8 mouse cellular contexts compared by ENCODE assay signal in genomic region chr1:60158411-60158810, GRCm38 (mm10). TPM values are rescaled to one million over a fixed set of nuclear protein-coding genes. Genes with fewer than 3 reads are reported as not detected.
DNase-seq lines count a peak whose midpoint lies in the region; ATAC-seq and TF ChIP-seq lines count a peak whose summit lies in the region.

No protein-coding gene starts in this region.

- TF ChIP-seq POLR2A in bone marrow, adult 2 months (IDR thresholded peaks at IDR 0.05; ENCODE audit: borderline replicate concordance, control insufficient read depth, low read depth, low read length) = no peak
- TF ChIP-seq POLR2A in limb, embryonic 14.5 days (IDR thresholded peaks at IDR 0.05; ENCODE audit: borderline replicate concordance, extremely low read depth, insufficient read depth, insufficient read length) = no peak

- H3K4me3 ChIP-seq in bone marrow, adult 2 months (replicated peaks; ENCODE audit: control insufficient read depth, low read depth, low read length) = no peak overlapping the region
- H3K4me3 ChIP-seq in limb, embryonic 14.5 days (replicated peaks; ENCODE audit: low read length) = no peak overlapping the region

- H3K27ac ChIP-seq in bone marrow, adult 2 months (ENCODE audit: control insufficient read depth, insufficient read depth, low read depth, low read length, poor library complexity) = no peak overlapping the region
- H3K27ac ChIP-seq in limb, embryonic 14.5 days (replicated peaks; ENCODE audit: low read depth, low read length) = no peak overlapping the region

- H3K27me3 ChIP-seq in limb, embryonic 14.5 days (ENCODE audit: control insufficient read depth, insufficient read depth, low read length) = no peaks in the 10 kb centered on the region
- H3K27me3 ChIP-seq in splenic B cell, adult 2 months (ENCODE audit: control insufficient read depth, insufficient read depth, low read length, poor library complexity, severe bottlenecking) = no peaks in the 10 kb centered on the region

- 9% methylated on average over 3 of the region's 3 CpGs for WGBS in bone marrow, adult 2 months
- 28% methylated on average over 3 of the region's 3 CpGs for WGBS in limb, embryonic 14.5 days

- H3K4me2 ChIP-seq in limb, embryonic 14.5 days (replicated peaks; ENCODE audit: low read depth, low read length, severe bottlenecking) = no peak overlapping the region

- intact Hi-C loops in gastrocnemius, postnatal 36 days (cut with DNase I) = loop anchor here (5.0 kb wide), 3 partner anchors 34 to 114 kb away; no protein-coding TSS in a partner anchor

- H3K9ac ChIP-seq in limb, embryonic 14.5 days (ENCODE audit: low read depth, low read length, severe bottlenecking) = no peak overlapping the region

- peak; percentile 76 for ATAC-seq in limb, embryonic 14.5 days (ENCODE audit: low FRiP score, low read depth)

- no peaks in the 10 kb centered on the region for H3K4me1 ChIP-seq in bone marrow, adult 2 months (ENCODE audit: control insufficient read depth, insufficient read depth, low read length)
- H3K4me1 ChIP-seq in limb, embryonic 14.5 days (ENCODE audit: control insufficient read depth, insufficient read depth, low read length) = no peaks in the 10 kb centered on the region

- no peaks in the 10 kb centered on the region for H3K36me3 ChIP-seq in limb, embryonic 14.5 days (ENCODE audit: control insufficient read depth, insufficient read depth, low read length)
- H3K36me3 ChIP-seq in splenic B cell, adult 2 months (ENCODE audit: control insufficient read depth, insufficient read depth, low read length, poor library complexity, severe bottlenecking) = no peaks in the 10 kb centered on the region

- DNase-seq in layer of hippocampus, postnatal 10 days (ENCODE audit: low spot score in 2 of 2) = peak; percentile 7 to 23
- DNase-seq in layer of hippocampus, adult 9-11 months = no peak
- DNase-seq in CD8-positive naive resting alpha-beta T cell, adult 2 months (ENCODE audit: low read depth in 2 of 2, low spot score in 2 of 2) = peak; percentile 41 to 66
- DNase-seq in gastrocnemius, postnatal 36 days = peak; percentile 42 to 55
- peak; percentile 52 for DNase-seq in limb, embryonic 14.5 days (ENCODE audit: low spot score)
- DNase-seq in splenic B cell, adult 2 months (ENCODE audit: low read depth, low spot score) = peak; percentile 69
- DNase-seq in cerebellum, adult 11 months = no peak

- 0 out of 2 replicates have a peak, but pooled peaks have one; percentile 22 for TF ChIP-seq CTCF in bone marrow, adult 2 months (IDR thresholded peaks at IDR 0.05; ENCODE audit: control insufficient read depth, insufficient read depth, low read length)

- no peaks in the 10 kb centered on the region for H3K9me3 ChIP-seq in limb, embryonic 14.5 days (ENCODE audit: control insufficient read depth, low read length)

RNA-seq across cellular contexts. Expression of gene Nbeal1, which starts 22.0 kb away (rescaled TPM):
- 10 to 100 TPM; 20.4 to 24.3 TPM for total RNA-seq in layer of hippocampus, postnatal 10 days (2021)
- 2.6 and 5.9 TPM in 2 replicates for polyA plus RNA-seq in bone marrow, adult 2 months (2011; ENCODE audit: insufficient read depth, insufficient read length, low replicate concordance, missing spikeins)
- 10 to 100 TPM; 18.8 to 24.9 TPM for total RNA-seq in gastrocnemius, postnatal 36 days (2021)
- polyA plus RNA-seq in limb, embryonic 14.5 days (2012; rRNA removed) = 5.2 and 6.1 TPM in 2 replicates
- 8.5 and 10.8 TPM in 2 replicates for polyA plus RNA-seq in limb, embryonic 14.5 days (2014; fragmentation: Nextera tagmentation; extraction: Ambion mirVana)

RNA-seq across cellular contexts. Expression of gene Wdr12, which starts 60.0 kb away (rescaled TPM):
- 10 to 100 TPM; 31.2 to 33.3 TPM for total RNA-seq in layer of hippocampus, postnatal 10 days (2021)
- polyA plus RNA-seq in bone marrow, adult 2 months (2011; ENCODE audit: insufficient read depth, insufficient read length, low replicate concordance, missing spikeins) = 13.7 and 23.6 TPM in 2 replicates
- total RNA-seq in gastrocnemius, postnatal 36 days (2021) = 10 to 100 TPM; 11.0 to 14.9 TPM
- 19.3 and 23.4 TPM in 2 replicates for polyA plus RNA-seq in limb, embryonic 14.5 days (2012; rRNA removed)
- polyA plus RNA-seq in limb, embryonic 14.5 days (2014; fragmentation: Nextera tagmentation; extraction: Ambion mirVana) = 39.6 and 44.8 TPM in 2 replicates

Comparison
In these comparisons a context has a peak if more than half of its experiments do, and no peak if none do; other contexts are left out.
1. DNase-seq: peak in layer of hippocampus, postnatal 10 days (2 of 2), CD8-positive naive resting alpha-beta T cell, adult 2 months (2 of 2), gastrocnemius, postnatal 36 days (2 of 2), limb, embryonic 14.5 days (single experiment) and splenic B cell, adult 2 months (single experiment); none in layer of hippocampus, adult 9-11 months (single experiment) and cerebellum, adult 11 months (single experiment).